Mouse (Mus musculus) stomach, postnatal 0 days (tissue): ENCODE results near the gene Tyms.

Experiments used
- CTCF ChIP-seq: IDR thresholded peaks from 2 replicates; pipeline ENCODE4 v1.5.1; 2016; ENCODE audit warnings: antibody characterized with exemption, low read depth, mild to moderate bottlenecking, moderate library complexity
- EP300 ChIP-seq: optimal IDR thresholded peaks from 2 replicates; pipeline ENCODE3; 2016; ENCODE audit warnings: antibody characterized with exemption

- TF ChIP-seq CTCF (no peak), EP300 (no peak)
These were observed 37.1 kb upstream of the Tyms start for GRCm38 (mm10) chr5:30110371-30111060.
